Mouse (Mus musculus) forebrain, embryonic 11.5 days (tissue): ENCODE data around the gene Defb48. TPM values are rescaled to one million over a fixed set of nuclear protein-coding genes. Genes with fewer than 3 reads are reported as not detected.
A peak's percentile ranks its signal among the peaks of the same experiment; 100 is the strongest.

Experiments used
- ATAC-seq: fragments of 200-750 bp; cut with Nextera tagmentation; replicated peaks from 2 replicates; pipeline ENCODE4 v1.8.0; 2017; ENCODE audit warnings: moderate TSS enrichment; ENCODE audit not compliant: low FRiP score
- DNase-seq: peaks from one replicate; pipeline ENCODE4 v3.0.0-alpha.2; 2017; ENCODE audit warnings: low spot score
- H3K27ac ChIP-seq: fragments of 300-500 bp; sonication (generic); 2 replicates; pipeline ENCODE4 v1.5.1; 2014; ENCODE audit warnings: low read depth, low read length
- H3K27me3 ChIP-seq: fragments of 300-500 bp; sonication (generic); 2 replicates; pipeline ENCODE4 v1.6.1; 2014; ENCODE audit warnings: mild to moderate bottlenecking, low read length, mixed read lengths; ENCODE audit not compliant: control insufficient read depth, insufficient read depth
- H3K36me3 ChIP-seq: fragments of 300-500 bp; sonication (generic); 2 replicates; pipeline ENCODE4 v1.6.1; 2014; ENCODE audit warnings: mild to moderate bottlenecking, low read length, moderate library complexity, mixed read lengths; ENCODE audit not compliant: control insufficient read depth, insufficient read depth
- H3K4me1 ChIP-seq: fragments of 300-500 bp; sonication (generic); replicated peaks from 2 replicates; pipeline ENCODE4 v1.6.1; 2014; ENCODE audit warnings: low read length, mixed read lengths; ENCODE audit not compliant: control insufficient read depth, insufficient read depth
- H3K4me2 ChIP-seq: fragments of 300-500 bp; sonication (generic); 2 replicates; pipeline ENCODE4 v1.6.1; 2014; ENCODE audit warnings: low read depth, mild to moderate bottlenecking, low read length, moderate library complexity, mixed read lengths; ENCODE audit not compliant: severe bottlenecking
- H3K4me3 ChIP-seq: fragments of 300-500 bp; sonication (generic); 2 replicates; pipeline ENCODE4 v1.5.1; 2014; ENCODE audit warnings: low read depth, low read length
- H3K9ac ChIP-seq: fragments of 300-500 bp; sonication (generic); 2 replicates; pipeline ENCODE4 v1.6.1; 2014; ENCODE audit warnings: low read length
- H3K9me3 ChIP-seq: fragments of 300-500 bp; sonication (generic); 2 replicates; pipeline ENCODE4 v1.6.1; 2016; ENCODE audit warnings: low read length, mixed read lengths; ENCODE audit not compliant: control insufficient read depth
- WGBS: fragments of 180-500 bp; shearing (Covaris S2); extraction: QIAGEN DNeasy Blood & Tissue Kit; methylation state at CpG from one replicate; pipeline ENCODE4 v1.1.7; 2014; 5-methylcytosine and 5-hydroxymethylcytosine counted together
- polyA plus RNA-seq: library from polyadenylated mRNA; unstranded; fragments of >200 nt; fragmentation: Nextera tagmentation; extraction: Ambion mirVana; gene quantifications from 2 replicates; pipeline ENCODE4 v1.2.1, GENCODE M21; 2014

Gene Defb48
- polyA plus RNA-seq, 1 experiment from 2014 or later: not detected

DNA sequence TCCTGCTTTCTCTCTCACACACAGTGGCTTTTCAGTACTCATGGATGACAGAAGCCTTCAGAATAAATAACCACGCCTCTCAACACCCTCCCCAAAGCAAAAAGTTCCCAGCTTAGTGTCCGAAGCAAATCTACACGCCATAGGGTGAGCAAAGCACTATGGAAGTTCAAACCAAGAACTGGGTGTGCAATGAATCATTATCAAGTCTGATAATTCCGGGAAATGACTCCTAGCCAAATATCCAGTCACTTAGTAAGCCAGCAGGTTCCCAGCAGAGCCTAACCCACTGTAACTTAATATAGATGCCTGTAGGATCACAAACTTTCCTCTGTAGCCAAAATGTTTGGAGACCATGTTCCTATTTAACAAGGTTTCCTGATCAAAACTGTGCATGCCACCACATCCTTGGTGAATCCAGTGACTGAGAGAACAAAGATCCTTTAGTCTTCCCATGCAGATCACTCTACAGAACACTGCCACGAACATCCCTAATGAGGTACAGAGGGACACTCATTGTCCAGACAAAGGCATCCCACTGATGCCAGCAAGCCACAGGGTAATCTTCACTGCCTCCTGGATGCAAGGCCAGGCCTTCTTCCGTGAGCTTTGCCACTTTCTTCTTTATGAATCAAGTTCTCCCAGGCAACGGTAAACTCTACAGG, 7.7 kb upstream of the Defb48 start:
- Histone ChIP-seq H3K36me3 (no peaks in the 10 kb centered on the region), H3K27me3 (no peaks in the 10 kb centered on the region), H3K27ac (no peak overlapping the region), H3K9me3 (no peaks in the 10 kb centered on the region), H3K9ac (no peak overlapping the region), H3K4me2 (no peak overlapping the region), H3K4me3 (no peak overlapping the region), H3K4me1 (no peaks in the 10 kb centered on the region)
- DNase-seq: no peak
- ATAC-seq: no peak
- 50% methylated on average over 7 of the region's 7 CpGs for WGBS

DNA sequence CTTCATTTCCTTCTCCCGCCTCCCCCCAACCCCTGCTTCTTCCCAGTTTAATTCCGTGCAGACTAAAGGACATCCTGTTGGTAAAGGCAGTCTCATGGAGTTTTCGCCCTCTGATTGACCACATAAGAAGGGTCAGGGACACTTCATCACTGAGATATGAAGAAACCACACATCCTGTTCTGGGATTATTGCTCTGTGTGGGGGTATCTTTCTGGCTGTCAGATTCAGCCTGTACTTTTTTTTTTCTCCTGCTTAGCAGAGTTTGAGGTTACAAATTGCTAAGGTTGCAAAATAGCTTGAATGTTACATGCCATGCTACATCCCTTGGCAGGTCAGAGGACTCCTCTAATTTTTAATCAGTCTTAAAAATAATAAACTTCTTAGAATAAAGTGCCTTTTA, 7.0 kb upstream of the Defb48 start:
- 78% methylated on average over 3 of the region's 3 CpGs for WGBS

DNA sequence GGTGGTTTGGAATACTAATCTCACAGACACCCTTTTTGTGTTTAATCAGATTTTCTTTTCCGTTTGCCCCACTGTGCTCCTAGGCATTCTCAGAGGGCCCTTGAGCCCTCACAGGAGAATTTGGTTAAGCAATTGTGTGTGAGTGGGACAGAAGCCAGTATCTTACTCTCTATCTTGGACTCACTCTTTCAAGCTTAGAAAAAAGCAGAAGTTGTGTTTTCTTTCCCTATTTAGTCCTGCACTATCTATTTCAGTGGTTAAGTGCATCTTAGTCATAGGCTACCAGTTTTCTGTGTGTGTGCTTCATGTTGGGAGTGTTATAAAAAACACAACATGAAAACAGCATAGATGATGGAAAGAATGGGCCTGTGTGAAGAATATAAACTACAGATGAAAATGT, 4.5 kb downstream of the Defb48 start:
- no peak for ATAC-seq
- Histone ChIP-seq H3K36me3 (no peaks in the 10 kb centered on the region), H3K27me3 (no peaks in the 10 kb centered on the region), H3K27ac (no peak overlapping the region), H3K9me3 (no peaks in the 10 kb centered on the region), H3K4me3 (no peak overlapping the region), H3K4me2 (no peak overlapping the region), H3K4me1 (no peaks in the 10 kb centered on the region), H3K9ac (no peak overlapping the region)
- 81% methylated on average over 1 of the region's 1 CpGs for WGBS
- DNase-seq: no peak

More for the DNA sequence above, 7.0 kb upstream of the Defb48 start:
- H3K27me3 ChIP-seq: no peaks in the 10 kb centered on the region
- no peak for DNase-seq
- no peak overlapping the region for H3K27ac ChIP-seq
- no peaks in the 10 kb centered on the region for H3K4me1 ChIP-seq
- H3K4me2 ChIP-seq: no peak overlapping the region
- H3K4me3 ChIP-seq: no peak overlapping the region
- no peak for ATAC-seq
- H3K9ac ChIP-seq: no peak overlapping the region
- H3K36me3 ChIP-seq: no peaks in the 10 kb centered on the region
- no peaks in the 10 kb centered on the region for H3K9me3 ChIP-seq

DNA sequence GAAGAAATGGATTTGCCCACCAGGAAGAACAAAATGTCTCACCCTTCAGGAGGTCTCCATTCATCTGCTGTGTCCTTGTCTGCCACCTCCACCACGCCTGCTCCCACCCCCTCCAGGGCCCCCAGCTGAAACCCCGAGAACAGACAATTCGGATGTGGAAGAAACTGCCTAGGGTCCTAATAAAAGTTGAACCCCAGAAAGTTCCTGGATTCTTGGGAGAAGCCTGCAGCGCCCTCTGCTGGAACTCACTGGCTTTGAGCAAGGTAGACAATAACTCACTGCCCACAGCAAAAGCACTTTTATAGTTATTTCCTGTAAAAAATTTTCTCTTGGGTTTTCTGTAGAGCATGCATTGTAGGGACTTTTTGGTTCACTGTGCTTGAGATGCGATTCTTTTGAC, 9.3 kb downstream of the Defb48 start:
- DNase-seq (peak; percentile 84), ATAC-seq (no peak)
- Histone ChIP-seq H3K9me3 (no peaks in the 10 kb centered on the region), H3K4me2 (0 out of 2 replicates have a peak overlapping the region, but pooled peaks have one; percentile 11), H3K27ac (no peak overlapping the region), H3K36me3 (no peaks in the 10 kb centered on the region), H3K4me1 (no peaks in the 10 kb centered on the region), H3K4me3 (no peak overlapping the region), H3K9ac (no peak overlapping the region), H3K27me3 (no peaks in the 10 kb centered on the region)
- 9% methylated on average over 5 of the region's 5 CpGs for WGBS

DNA sequence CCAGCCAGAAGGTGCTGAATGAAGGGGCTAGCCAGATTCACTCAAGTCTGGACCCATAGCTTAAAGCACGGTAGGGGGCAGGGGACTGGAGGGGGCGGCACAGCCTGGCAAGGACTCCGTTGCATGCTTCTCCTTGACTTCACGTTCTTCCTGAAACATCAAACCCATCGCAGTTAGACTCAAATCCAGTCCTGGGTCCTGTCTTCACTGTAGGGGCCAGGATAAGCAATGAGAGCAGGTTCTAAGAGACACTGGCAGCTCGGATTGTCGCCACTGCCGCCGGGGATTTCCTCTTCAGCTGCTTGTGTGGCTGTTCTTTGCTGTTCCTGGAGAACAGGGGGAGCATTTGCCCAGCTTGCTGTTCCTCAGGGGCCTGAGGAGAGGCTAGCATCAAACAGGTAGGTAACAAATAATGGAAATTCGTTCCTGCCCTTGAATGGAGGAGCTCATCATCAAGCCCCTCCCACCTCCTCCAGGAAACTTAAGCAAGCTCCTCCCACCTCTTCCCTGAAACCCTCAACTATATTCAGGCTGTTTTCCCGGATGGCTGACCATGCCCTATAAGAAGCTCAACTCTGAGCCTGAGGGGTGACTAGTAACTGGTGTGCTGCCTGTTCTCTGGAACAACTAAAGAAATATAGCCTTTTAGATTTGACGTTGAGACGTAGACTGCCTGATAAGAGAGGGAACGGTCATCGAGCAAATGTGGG, 18.3 kb downstream of the Defb48 start:
- Histone ChIP-seq H3K36me3 (no peaks in the 10 kb centered on the region), H3K27ac (no peak overlapping the region), H3K4me3 (peak overlapping the region; percentile 10; the same call in 1 of the 2 replicates), H3K4me1 (no peaks in the 10 kb centered on the region), H3K27me3 (no peaks in the 10 kb centered on the region), H3K4me2 (peak overlapping the region; percentile 40), H3K9me3 (no peaks in the 10 kb centered on the region), H3K9ac (peak overlapping the region; percentile 33)
- 28% methylated on average over 15 of the region's 15 CpGs for WGBS
- ATAC-seq (no peak), DNase-seq (no peak)

DNA sequence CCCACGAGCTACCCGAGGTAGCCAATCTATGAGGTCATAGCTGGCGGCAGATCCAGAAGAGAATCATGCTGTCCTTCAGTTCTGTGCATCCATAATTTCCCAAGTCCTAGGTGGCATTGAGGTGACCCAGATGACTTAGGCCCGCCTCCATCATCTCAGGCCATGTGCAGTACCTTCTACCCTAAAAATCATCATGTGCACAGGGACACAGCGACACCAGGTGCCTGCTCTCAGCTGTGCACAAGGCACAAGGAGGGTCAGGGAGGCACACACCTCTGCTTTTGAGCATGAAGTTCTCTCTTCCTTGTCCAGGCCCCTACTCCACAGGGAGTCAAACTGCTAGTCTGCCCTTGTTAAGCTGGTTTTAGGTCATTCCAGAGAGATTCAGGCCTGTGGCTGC, 19.0 kb downstream of the Defb48 start:
- DNase-seq: no peak
- no peak for ATAC-seq
- whole genome bisulfite sequencing: 88% methylated on average over 5 of the region's 5 CpGs
- H3K27ac ChIP-seq: no peak overlapping the region
- H3K4me1 ChIP-seq: no peaks in the 10 kb centered on the region
- no peak overlapping the region for H3K4me2 ChIP-seq
- no peaks in the 10 kb centered on the region for H3K36me3 ChIP-seq
- H3K4me3 ChIP-seq: no peak overlapping the region
- H3K9ac ChIP-seq: no peak overlapping the region; the same call in 1 of the 2 replicates
- H3K9me3 ChIP-seq: no peaks in the 10 kb centered on the region
- no peaks in the 10 kb centered on the region for H3K27me3 ChIP-seq

DNA sequence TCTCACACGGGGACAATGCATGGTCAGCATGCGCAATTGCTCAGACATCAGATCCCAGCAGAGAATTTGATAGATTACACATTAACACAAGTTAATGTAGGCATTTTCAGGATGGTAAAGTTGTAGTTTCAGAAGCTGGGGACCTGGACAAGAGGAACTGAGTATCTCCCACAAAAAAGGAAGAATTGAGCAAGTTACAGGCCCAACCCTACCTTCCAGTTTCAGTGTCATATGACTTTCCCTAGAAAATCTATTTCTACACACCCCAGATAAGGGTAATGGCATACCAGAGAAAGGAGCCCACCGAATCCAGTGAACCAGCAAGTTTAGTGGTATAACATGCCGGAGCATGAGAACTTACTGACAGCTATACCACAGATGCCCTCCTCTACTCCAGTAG, 20.7 kb downstream of the Defb48 start:
- Histone ChIP-seq H3K9me3 (no peaks in the 10 kb centered on the region), H3K4me1 (no peaks in the 10 kb centered on the region), H3K4me2 (no peak overlapping the region), H3K4me3 (no peak overlapping the region), H3K27me3 (no peaks in the 10 kb centered on the region), H3K27ac (no peak overlapping the region), H3K36me3 (no peaks in the 10 kb centered on the region), H3K9ac (no peak overlapping the region)
- 88% methylated on average over 4 of the region's 4 CpGs for WGBS
- ATAC-seq (no peak), DNase-seq (no peak)

DNA sequence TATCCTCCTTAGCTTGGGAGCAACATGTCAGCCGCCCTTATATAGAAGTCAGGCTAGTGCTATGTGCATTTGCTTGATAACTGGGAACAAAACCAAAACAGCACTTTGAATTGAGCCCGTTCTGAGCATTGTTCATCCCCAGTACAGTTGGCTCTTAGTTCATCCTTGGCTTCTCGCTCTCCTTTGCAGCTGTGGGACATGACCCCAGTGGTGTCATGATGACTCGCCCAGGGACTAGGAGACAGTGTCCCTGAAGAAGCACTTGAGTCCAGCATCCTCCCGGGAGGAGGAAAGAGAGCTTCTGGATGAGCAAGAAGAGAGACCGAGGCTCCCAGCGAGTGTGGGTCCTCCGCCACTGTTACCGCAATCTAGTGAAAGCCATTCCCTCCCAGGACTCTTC, 28.2 kb downstream of the Defb48 start:
- Histone ChIP-seq H3K36me3 (no peaks in the 10 kb centered on the region; the same call in 1 of the 2 replicates), H3K4me3 (no peak overlapping the region), H3K27me3 (no peaks in the 10 kb centered on the region), H3K4me1 (no peaks in the 10 kb centered on the region), H3K4me2 (no peak overlapping the region), H3K9me3 (no peaks in the 10 kb centered on the region), H3K27ac (no peak overlapping the region), H3K9ac (no peak overlapping the region)
- DNase-seq (peak; percentile 33), ATAC-seq (no peak)
- WGBS: 90% methylated on average over 9 of the region's 9 CpGs

DNA sequence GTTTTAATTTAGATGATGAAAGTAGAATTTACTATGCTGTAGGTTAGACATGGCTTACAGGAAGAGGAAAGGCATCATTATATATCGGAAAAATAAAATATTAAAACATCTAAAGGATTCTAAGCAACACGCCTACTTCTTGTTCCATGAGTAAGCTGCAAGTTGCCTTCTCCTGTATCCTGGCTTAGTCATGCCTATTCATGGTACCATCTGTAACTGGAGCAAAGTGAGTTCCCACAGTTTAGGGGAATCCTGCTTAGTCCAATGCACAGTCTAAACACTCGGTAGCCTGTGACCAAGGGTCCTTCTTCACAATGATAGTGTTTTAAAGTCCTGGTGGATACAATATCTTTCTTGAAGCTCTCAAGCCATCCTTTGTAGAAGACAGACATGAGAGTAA, 37.5 kb downstream of the Defb48 start:
- WGBS: 93% methylated on average over 3 of the region's 3 CpGs
- Histone ChIP-seq H3K4me1 (no peaks in the 10 kb centered on the region), H3K9me3 (no peaks in the 10 kb centered on the region), H3K4me3 (no peak overlapping the region), H3K36me3 (no peaks in the 10 kb centered on the region; the same call in 1 of the 2 replicates), H3K27ac (no peak overlapping the region), H3K27me3 (no peaks in the 10 kb centered on the region), H3K9ac (no peak overlapping the region), H3K4me2 (no peak overlapping the region)
- DNase-seq: no peak
- no peak for ATAC-seq
